Mouse (Mus musculus) embryo, embryonic 11.5 days (tissue): ENCODE data around the gene Dnah7b.
A peak's percentile ranks its signal among the peaks of the same experiment; 100 is the strongest.
"Not testable (repeated sequence)": the region's sequence is repeated elsewhere in the genome, so short reads cannot be mapped to it uniquely, and the experiment has no call there.

Source experiments
- DNase-seq: peaks from one replicate; pipeline ENCODE4 v3.0.0-alpha.2; 2012; ENCODE audit warnings: low read depth, low spot score

Dnah7b gene

GRCm38 (mm10) chr1:46294451-46294850, 228.3 kb downstream of the Dnah7b start:
- DNase-seq = not testable (repeated sequence)

GRCm38 (mm10) chr1:46325942-46326341, 259.8 kb downstream of the Dnah7b start:
- DNase-seq = not testable (repeated sequence)

- DNase-seq = not testable (repeated sequence)
Measured at GRCm38 (mm10) chr1:46345301-46345700, 279.2 kb downstream of the Dnah7b start.

- not testable (repeated sequence) for DNase-seq
Measured at GRCm38 (mm10) chr1:46380641-46381040, 314.5 kb downstream of the Dnah7b start.

GRCm38 (mm10) chr1:46394681-46395297, 328.7 kb downstream of the Dnah7b start:
- not testable (repeated sequence) for DNase-seq

- DNase-seq = no peak
Measured at GRCm38 (mm10) chr1:46408324-46409115, 342.4 kb downstream of the Dnah7b start.

GRCm38 (mm10) chr1:46414798-46415197, 348.7 kb downstream of the Dnah7b start:
- DNase-seq = not testable (repeated sequence)

- DNase-seq = peak; percentile 40
Measured at GRCm38 (mm10) chr1:46416946-46417345, 350.8 kb downstream of the Dnah7b start.

GRCm38 (mm10) chr1:46418966-46419365, 352.9 kb downstream of the Dnah7b start:
- not testable (repeated sequence) for DNase-seq
